Mouse (Mus musculus) activated CD4-positive, CD25-positive, alpha-beta regulatory T cell, adult 4 months (primary cell): Measurements from ENCODE around the gene Ccdc85a. TPM values are rescaled to one million over a fixed set of nuclear protein-coding genes. Genes with fewer than 3 reads are reported as not detected.
"Not testable (repeated sequence)": the region's sequence is repeated elsewhere in the genome, so short reads cannot be mapped to it uniquely, and the experiment has no call there.

Experiments
- ATAC-seq: one replicate; pipeline ENCODE4 v1.8.0; 2017
- polyA plus RNA-seq, 2 experiments: library from polyadenylated mRNA; unstranded; fragments of 100-300 nt; shearing (Covaris generic); gene quantifications; one replicate each; pipeline ENCODE4 v1.2.1; 2017

The Ccdc85a gene
- polyA plus RNA-seq, 2 experiments from 2014 or later, result not detected

DNA sequence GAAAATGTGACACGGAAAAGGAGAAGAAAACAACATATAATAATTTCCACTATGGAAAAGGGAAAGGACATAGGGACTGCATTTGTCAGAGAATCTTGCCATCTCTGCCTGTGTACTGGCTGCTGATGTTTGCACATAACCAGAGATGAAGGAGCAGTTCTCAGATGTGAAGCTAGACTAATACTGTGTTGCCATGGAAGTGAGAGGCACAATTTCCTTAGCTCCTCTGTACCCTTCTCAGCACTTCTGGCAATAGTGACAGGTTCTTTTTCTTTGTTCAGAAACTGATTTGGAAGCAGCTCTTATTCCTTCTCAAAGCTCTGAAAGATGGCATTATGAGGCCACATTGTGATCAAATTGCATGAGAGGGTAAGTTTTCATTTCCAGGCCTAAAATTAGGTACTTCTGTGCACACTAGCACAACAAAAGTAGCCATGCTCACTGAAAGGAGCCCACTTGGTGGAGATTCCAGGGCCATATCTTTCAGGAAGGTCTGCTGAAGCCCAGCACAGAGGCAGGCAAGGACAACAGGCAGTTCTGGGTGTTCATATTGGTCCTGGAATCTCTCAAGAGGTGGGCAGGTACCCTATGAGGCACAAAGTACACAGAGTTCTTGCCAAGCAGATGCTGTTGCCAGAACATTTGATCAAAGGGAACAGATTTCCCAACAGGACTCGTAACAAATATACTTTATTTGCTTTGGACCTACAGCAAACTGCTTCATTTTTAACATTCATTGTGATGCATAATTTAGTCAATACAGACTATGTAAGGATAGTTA lies 161.5 kb downstream of the Ccdc85a start:
- ATAC-seq, result no peak

DNA sequence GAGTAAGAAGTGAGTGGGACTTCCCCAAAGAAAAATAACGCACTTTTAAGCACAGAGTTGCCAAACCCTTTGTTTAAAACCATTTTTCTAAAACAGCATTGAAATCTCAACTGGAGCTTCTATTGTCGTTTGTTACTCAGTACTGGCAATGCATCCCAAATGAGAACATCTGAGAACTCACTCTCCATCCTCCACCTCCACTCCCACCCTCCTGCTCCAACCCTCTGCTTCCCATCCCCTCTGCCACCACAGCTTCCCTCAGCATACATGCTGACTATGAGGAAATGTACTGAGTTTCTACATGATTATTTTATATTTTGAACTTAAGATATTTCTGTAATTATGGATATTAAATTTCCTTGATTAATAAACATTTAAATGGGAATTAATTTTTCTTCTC lies 168.3 kb downstream of the Ccdc85a start:
- ATAC-seq, result no peak

DNA sequence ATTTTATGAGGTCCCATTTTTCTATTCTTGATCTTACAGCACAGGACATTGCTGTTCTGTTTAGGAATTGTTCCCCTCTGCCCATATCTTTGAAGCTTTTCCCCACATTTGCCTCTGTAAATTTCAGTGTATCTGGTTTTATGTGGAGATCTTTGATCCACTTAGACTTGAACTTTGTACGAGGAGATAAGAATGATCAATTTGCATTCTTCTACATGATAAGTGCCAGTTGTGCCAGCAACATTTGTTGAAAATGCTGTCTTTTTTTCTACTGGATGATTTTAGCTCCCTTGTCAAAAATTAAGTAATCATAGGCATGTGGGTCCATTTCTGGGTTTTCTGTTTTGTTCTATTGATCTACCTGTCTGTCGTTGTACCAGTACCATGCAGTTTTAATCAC lies 174.2 kb downstream of the Ccdc85a start:
- not testable (repeated sequence) for ATAC-seq

DNA sequence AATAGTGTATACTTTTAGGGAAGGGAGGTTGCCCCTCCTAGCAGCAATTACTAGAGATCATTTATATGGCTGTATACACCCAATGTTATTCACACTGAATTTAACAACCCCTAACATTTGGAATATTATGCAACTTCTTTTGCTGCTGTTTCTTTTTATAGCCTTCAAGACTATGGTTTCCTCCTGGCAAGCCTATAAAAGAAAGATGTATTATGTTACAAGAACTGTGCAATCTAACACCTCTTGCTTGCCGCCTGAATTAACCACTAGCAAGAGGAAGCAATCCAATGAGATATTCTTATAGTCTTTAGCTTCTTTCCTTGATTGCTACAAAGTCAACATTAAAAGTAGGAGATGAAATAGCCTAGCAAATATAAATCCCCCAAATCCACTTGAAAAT lies 187.0 kb downstream of the Ccdc85a start:
- no peak for ATAC-seq

DNA sequence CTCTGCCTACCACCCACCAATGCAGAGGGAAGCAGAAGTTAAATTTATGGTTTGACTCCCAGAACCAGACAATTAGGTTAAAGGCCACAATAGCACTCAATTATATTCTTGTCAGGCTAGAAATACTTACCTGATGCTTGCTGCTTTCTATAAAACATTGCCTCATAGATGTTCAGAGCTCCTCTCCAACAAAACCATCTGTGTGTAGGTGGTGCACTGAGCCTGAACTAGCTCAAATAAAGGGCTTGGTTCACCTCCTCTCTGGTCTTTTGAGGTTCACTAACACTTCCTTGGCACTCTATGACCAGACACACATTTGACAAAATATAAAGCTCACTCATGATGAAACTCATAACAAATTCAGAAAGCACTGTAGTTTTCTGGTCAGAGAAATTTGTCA lies 208.2 kb downstream of the Ccdc85a start:
- ATAC-seq, result no peak

DNA sequence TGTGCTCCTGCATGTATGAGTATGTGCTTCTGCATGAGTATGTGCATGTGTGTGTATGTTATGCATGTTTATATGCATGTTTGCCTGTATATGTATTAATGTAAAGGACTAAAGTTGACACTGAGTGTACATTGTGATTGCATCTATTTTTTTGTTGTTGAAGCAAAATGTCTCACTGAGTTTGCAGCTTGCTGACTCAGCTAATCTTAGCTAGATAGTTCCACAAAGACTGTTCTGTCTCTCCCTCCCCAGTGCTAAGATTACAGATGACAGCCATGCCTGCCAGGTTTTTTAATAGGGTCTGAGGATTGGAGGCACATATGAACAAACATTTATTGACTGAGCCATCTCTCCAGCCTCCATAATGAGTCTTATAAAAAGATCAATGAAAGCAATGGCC lies 209.5 kb downstream of the Ccdc85a start:
- ATAC-seq, result no peak

DNA sequence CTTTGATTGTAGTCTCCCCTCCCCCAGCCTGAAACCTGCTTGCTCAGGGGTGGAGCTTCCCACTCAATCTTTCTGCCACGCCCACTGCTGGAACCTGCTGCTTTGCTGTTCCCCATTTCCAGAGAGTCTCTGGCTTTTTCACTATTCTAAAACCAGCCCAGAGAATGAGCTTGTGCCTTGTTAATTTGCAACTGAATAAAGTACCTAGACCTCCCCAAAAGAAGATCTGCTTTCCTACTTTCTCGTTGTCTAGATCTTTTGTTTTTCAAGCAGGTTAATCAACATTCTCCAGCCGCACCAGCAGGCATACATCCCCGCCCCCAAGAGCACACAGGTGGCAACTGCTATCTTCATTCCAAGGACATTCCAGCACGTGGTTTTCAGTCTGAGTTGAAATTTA lies 212.7 kb downstream of the Ccdc85a start:
- ATAC-seq, result not testable (repeated sequence)

DNA sequence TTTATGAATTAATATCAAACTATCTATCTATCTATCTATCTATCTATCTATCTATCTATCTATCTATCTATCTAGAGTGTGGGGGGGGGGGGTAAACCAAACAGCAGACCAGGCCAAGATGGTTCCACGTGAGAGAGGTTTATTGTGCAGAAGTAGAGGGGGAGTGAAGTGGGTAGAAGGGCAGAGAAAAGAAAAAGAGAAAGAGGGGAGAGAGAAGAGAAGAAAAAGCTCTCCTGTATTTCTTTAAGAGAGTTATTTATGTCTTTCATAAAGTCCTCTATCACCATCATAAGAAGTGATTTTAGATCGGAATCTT lies 218.2 kb downstream of the Ccdc85a start:
- no peak for ATAC-seq

DNA sequence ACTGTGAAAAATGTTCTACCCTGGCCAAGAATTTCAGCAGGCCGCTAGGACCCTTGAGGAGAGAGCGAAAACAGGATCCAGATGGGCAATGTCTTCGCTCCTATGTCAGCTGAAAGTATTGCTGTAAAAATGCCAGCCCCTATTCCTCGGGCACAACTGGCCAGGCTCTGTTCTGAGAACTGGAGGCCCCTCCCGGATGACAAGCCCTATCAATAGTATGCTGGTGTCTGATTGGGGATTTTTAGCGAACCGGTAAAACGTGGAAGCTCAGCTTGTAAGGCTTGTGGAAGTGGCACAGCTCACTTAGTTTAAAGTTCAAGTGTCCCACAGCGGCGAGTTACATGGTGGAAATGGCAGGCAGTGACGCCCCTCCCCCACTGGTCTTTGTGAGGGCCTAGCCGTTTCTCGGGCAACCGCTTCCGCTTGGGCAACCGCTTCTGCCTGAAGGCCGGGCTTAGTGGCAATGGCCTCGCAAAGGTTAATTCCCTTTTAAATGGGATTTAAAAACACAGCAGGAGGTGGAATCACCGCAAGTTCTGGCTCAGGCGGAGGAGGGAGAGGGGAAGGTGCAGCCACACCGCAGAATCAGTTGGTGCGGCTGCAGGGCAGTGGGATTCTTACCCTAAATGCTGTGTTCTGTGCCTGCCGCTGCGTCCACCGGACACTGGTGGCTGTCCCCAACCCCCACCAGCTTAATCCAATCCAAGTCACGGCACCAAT lies 218.8 kb downstream of the Ccdc85a start:
- no peak for ATAC-seq

DNA sequence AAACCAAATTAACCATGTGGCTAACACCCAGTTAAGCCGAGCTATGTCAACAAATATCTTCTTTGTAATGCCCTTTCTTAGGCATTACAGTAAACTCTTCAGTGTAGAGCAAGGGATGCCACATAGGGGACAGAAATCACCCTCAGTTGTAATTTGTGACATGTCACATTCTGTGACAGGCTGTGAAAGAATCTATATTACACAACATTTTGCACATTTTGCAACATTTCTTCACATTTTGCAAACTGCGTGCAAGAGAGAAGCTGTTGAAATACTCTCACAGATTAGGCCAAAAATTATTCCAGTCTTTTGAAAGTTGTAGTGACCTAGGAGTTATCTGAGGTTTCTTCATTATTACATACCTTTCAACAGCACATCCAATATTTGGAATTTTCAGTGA lies 240.7 kb downstream of the Ccdc85a start:
- no peak for ATAC-seq

DNA sequence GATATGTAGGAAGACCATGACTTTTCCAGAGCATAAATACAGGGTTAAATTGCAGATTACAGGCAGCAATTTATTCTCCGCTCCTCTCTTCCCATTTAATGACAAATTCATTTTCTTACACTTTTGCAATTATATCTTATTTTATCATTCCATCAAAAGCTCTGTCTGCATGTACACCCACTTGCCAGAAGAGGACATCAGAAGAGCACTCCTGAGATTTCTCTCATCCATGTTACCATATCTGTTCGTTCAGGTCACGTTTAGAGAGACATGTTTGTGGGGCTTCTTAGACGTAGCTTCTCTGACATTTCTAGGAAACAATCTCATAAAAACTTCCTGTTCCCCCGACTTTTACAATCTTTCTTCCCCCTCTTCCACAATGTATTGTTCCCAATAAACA lies 242.2 kb downstream of the Ccdc85a start:
- no peak for ATAC-seq

DNA sequence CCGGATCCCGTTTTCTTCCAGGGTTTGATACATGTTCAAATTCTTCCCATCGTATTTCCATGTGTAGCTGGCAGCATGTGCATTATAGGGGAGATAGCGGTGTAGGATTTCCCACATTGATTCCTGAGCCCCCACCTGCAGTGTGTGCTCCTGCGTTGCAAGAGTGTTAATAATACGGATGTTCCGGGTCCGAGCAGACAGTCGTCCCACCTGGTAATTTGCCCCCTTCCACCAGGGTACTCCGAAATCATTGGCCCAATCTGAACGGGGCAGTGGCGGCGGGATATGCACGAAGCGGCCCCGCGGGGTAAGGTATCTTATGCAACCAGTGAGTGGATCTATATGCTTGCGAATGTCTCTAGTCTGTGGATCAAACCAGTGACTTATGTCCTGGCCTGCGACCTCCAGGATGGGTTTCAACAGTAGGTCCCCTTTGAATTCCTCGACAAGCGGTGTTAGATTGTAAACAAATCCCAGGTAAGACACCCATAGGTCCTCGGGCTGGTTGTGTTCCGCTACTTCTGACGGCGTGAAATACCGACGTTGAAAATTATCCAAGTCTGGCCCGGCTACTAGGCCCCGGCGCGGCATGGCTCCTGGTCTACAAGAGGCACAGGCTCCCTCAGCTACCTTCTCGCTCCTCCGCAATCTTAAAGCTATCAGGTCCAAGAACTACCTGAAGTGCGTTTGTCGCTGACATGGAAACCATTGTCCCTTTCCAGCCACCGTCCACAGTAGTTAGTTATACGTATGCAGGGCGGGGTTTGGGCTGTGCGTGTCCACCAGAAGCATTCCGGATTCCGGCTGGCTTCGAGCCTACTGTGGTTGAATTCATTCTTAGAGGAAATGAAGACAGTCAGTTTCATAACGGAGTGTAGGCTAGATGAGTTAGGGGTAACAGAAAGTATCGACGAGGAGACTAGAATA lies 244.6 kb downstream of the Ccdc85a start, which contains the start of gene Gm6685:
Gm6685 (minus strand) TSS at position 644 of the 927 bp plus-strand sequence.
- not testable (repeated sequence) for ATAC-seq

Other genes with a start within 250 kb of the Ccdc85a start
- under 1 TPM in 1 of 2 experiments, not detected in 1; 0.81 TPM for gene Gm6685, start 244.5 kb downstream of the Ccdc85a start, polyA plus RNA-seq